ENCODE assay signal across 8 mouse cellular contexts in the genomic region with DNA sequence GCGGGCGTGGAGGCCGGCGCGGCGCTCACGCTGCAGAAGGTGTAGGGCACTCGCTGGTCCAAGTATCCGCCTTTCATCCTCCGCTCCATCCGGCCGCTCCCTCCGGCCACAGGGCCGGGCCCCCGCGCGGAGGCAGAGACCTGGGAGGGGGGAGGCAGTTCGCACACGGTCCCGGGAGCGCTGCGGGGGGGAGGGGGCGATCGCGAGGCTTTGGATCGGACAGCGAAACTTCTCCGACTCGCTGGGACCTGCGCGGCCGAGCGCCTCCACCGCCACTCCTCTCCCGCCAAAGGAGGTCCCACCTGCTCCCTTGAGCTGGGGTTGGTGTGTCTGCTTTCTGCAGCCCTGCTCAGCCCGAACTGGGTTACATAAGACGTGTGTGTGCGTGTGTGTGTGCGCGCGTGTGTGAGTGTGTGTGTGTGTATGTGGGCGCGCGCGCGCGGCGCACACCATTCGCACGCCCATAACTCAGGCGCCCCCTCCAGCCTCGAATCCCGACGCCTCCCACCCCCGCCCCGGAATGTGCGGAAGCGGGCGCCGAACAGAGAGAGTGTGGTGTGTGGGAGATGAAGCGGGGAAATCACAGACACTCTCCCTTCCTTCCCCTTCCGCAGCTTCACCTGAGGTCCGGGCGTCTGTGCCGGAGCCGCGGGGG. TPM values are rescaled to one million over a fixed set of nuclear protein-coding genes. Genes with fewer than 3 reads are reported as not detected.
A peak's percentile ranks its signal among the peaks of the same experiment; 100 is the strongest.
DNase-seq lines count a peak whose midpoint lies in the region; ATAC-seq lines count a peak whose summit lies in the region.

No protein-coding gene starts in this region.

- H3K4me2 ChIP-seq in midbrain, embryonic 11.5 days, result peak overlapping the region; percentile 80

- H3K9ac ChIP-seq in midbrain, embryonic 11.5 days (ENCODE audit: low read length), result peak overlapping the region; percentile 58

- peak overlapping the region; percentile 72 for H3K4me3 ChIP-seq in heart, embryonic 10.5 days
- H3K4me3 ChIP-seq in midbrain, embryonic 11.5 days (ENCODE audit: low read depth, low read length), result peak overlapping the region; percentile 34

- no peaks in the 10 kb centered on the region for H3K36me3 ChIP-seq in heart, embryonic 10.5 days
- no peaks in the 10 kb centered on the region for H3K36me3 ChIP-seq in midbrain, embryonic 11.5 days (ENCODE audit: control insufficient read depth, insufficient read depth, low read length)

- ATAC-seq in CD4-positive, CD25-positive, alpha-beta regulatory T cell, adult 4 months, result peak; percentile 40
- peak; percentile 71 for ATAC-seq in midbrain, embryonic 11.5 days (ENCODE audit: low FRiP score)

- H3K27me3 ChIP-seq in heart, embryonic 10.5 days (ENCODE audit: insufficient read depth, poor library complexity, severe bottlenecking), result peaks cover 90% of the 10 kb centered on the region
- peaks cover 62% of the 10 kb centered on the region for H3K27me3 ChIP-seq in midbrain, embryonic 11.5 days (ENCODE audit: control insufficient read depth, insufficient read depth, low read length)

- H3K4me1 ChIP-seq in heart, embryonic 10.5 days, result peaks cover 28% of the 10 kb centered on the region
- peaks cover 7% of the 10 kb centered on the region for H3K4me1 ChIP-seq in midbrain, embryonic 11.5 days (ENCODE audit: control insufficient read depth, insufficient read depth, low read length)

- peak overlapping the region; percentile 86 for H3K27ac ChIP-seq in heart, embryonic 10.5 days
- H3K27ac ChIP-seq in midbrain, embryonic 11.5 days (ENCODE audit: low read depth, low read length), result 0 out of 2 replicates have a peak overlapping the region, but pooled peaks have one; percentile 1

- H3K9me3 ChIP-seq in heart, embryonic 10.5 days, result no peaks in the 10 kb centered on the region
- no peaks in the 10 kb centered on the region for H3K9me3 ChIP-seq in midbrain, embryonic 11.5 days (ENCODE audit: control insufficient read depth, low read length)

- WGBS in heart, embryonic 10.5 days, result under 1% methylated on average over 64 of the region's 67 CpGs
- under 1% methylated on average over 56 of the region's 67 CpGs for WGBS in midbrain, embryonic 11.5 days

- peak; percentile 59 for DNase-seq in 3T3-L1 (ENCODE audit: low read depth, low spot score)
- peak; percentile 55 for DNase-seq in cerebellum, adult 9-10 months
- DNase-seq in heart, embryonic 10.5 days (ENCODE audit: low spot score), result peak; percentile 82
- DNase-seq in left cerebral cortex, adult 18-20 months (ENCODE audit: low spot score in 2 of 2), result peak; percentile 29 to 50
- DNase-seq in midbrain, embryonic 11.5 days (ENCODE audit: low spot score, missing footprints), result peak; percentile 92
- peak; percentile 60 for DNase-seq in testis, postnatal 10 days (ENCODE audit: low spot score)
- DNase-seq in layer of hippocampus, postnatal 36 days, result no peak

RNA-seq across cellular contexts. Expression of a gene that starts 0.6 kb away (rescaled TPM):
- polyA plus RNA-seq in CD4-positive, CD25-positive, alpha-beta regulatory T cell, adult 4 months (2017; shearing (Covaris generic)), result not detected
- 9.4 and 10.8 TPM in 2 replicates for polyA plus RNA-seq in heart, embryonic 10.5 days (2016; fragmentation: Nextera tagmentation; extraction: Ambion mirVana)
- total RNA-seq in left cerebral cortex, adult 18-20 months (2021), result 10 to 100 TPM; 11.5 to 15.1 TPM
- polyA plus RNA-seq in midbrain, embryonic 11.5 days (2014; fragmentation: Nextera tagmentation; extraction: Ambion mirVana), result 3.8 and 4.6 TPM in 2 replicates
- 10 to 100 TPM; 15.1 to 16.3 TPM for total RNA-seq in layer of hippocampus, postnatal 36 days (2021)

RNA-seq across cellular contexts. Expression of a gene that starts 51.9 kb away (rescaled TPM):
- 10 to 100 TPM; 30.8 to 39.0 TPM for polyA plus RNA-seq in CD4-positive, CD25-positive, alpha-beta regulatory T cell, adult 4 months (2017; shearing (Covaris generic))
- 28.7 and 33.0 TPM in 2 replicates for polyA plus RNA-seq in heart, embryonic 10.5 days (2016; fragmentation: Nextera tagmentation; extraction: Ambion mirVana)
- total RNA-seq in left cerebral cortex, adult 18-20 months (2021), result 10 to 100 TPM; 35.5 to 37.2 TPM
- 39.2 and 41.1 TPM in 2 replicates for polyA plus RNA-seq in midbrain, embryonic 11.5 days (2014; fragmentation: Nextera tagmentation; extraction: Ambion mirVana)
- total RNA-seq in layer of hippocampus, postnatal 36 days (2021), result 10 to 100 TPM; 35.6 to 40.4 TPM

Comparison
In these comparisons a context has a peak if more than half of its experiments do, and no peak if none do; other contexts are left out.
1. DNase-seq: peak in 3T3-L1 (single experiment), cerebellum, adult 9-10 months (single experiment), heart, embryonic 10.5 days (single experiment), left cerebral cortex, adult 18-20 months (2 of 2), midbrain, embryonic 11.5 days (single experiment) and testis, postnatal 10 days (single experiment); none in layer of hippocampus, postnatal 36 days (0 of 2).